Mouse (Mus musculus): ENCODE results near the gene Gpr152. TPM values are rescaled to one million over a fixed set of nuclear protein-coding genes. Genes with fewer than 3 reads are reported as not detected.

The Gpr152 gene
- total RNA-seq, 2 experiments from 2014 or later, result not detected

DNA sequence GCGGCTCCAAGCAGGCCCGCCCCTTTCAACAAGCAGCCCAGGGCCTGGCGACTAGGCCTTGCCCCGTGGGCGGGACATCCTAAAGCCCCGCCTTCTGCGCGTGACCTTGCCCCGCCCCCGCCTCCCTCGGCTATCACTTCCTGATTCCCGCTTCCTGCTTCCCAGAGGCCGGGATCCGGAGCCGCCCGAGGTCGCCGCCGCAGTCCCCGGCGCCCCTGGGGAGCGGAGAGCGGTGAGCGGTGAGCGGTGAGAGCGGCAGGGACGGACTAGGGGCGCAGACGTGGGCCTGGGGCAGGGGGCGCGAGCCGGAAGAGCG is 8.9 kb downstream of the Gpr152 start, which contains the start of gene Coro1b:
Gene Coro1b (plus strand): TSS at position 129 of the 316 bp plus-strand sequence.
- intact Hi-C loops (cut with DNase I), result loop anchor here (5.0 kb wide), 1 partner anchor 131 kb away; no protein-coding TSS in a partner anchor
- peak; percentile 98 for DNase-seq

DNA sequence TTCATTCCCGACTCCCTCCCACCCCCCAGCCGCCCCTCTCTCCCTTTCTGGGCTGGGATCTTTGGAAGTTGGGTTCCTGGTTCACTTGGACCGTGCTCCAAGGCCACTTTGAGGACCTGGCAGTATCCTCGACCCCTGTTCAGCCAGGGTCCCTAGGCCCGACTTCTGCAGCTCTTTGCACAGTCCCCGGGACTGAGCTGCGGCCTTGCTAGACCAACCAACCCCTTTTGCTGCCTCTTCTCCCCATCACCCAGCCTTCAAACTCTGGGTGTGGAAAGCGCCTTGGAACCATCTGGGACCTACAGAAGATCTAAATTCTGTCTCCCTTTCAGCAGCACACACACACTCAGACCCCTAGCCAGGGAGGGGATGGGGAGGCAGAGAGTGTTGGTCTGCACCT is 9.2 kb downstream of the Gpr152 start:
- DNase-seq, result no peak
- intact Hi-C loops (cut with DNase I), result loop anchor here (5.0 kb wide), 1 partner anchor 132 kb away; no protein-coding TSS in a partner anchor

DNA sequence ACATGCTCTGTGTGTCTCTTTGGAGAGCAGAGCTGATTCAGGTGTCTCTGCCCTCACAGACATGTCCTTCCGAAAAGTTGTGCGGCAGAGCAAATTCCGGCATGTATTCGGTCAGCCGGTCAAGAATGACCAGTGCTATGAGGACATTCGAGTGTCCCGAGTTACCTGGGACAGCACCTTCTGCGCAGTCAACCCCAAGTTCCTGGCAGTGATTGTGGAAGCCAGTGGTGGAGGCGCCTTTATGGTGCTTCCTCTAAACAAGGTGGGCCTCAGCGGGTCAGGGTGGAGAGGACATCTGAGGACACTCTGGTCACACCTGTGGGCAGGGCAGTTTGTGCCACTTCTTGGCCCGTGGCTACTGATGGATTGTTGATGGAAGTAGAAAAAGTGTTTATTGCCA is 9.7 kb downstream of the Gpr152 start:
- intact Hi-C loops (cut with DNase I), result loop anchor here (5.0 kb wide), 1 partner anchor 132 kb away; no protein-coding TSS in a partner anchor
- DNase-seq, result peak in 1 of 2 experiments; percentile 29

DNA sequence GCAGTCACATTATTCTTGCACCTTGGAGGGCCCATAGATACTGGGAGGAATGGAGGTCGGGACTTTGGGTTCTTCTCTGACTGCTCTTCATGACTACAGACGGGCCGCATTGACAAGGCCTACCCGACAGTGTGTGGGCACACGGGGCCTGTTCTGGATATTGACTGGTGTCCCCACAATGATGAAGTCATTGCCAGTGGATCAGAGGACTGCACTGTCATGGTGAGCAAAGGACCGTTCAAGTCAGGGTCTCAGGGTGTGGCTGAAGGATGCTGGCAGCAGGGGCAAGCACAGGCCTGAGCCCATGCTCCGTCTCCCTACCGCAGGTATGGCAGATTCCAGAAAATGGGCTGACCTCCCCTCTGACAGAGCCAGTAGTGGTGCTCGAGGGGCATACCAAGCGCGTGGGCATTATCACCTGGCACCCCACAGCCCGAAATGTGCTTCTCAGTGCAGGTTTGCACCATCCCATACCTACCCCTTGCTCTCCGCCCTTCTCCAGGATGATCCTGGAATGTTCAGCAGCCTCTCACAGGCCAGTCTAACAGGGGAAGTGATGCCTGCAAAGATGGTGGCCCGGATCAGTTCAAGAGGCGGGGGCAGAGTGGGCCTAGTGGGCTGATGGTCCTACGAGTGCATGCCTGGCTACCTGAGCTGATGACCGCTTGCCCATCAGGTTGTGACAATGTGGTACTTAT is 10.3 kb downstream of the Gpr152 start:
- intact Hi-C loops (cut with DNase I), result loop anchor here (5.0 kb wide), 1 partner anchor 133 kb away; no protein-coding TSS in a partner anchor
- no peak for DNase-seq

DNA sequence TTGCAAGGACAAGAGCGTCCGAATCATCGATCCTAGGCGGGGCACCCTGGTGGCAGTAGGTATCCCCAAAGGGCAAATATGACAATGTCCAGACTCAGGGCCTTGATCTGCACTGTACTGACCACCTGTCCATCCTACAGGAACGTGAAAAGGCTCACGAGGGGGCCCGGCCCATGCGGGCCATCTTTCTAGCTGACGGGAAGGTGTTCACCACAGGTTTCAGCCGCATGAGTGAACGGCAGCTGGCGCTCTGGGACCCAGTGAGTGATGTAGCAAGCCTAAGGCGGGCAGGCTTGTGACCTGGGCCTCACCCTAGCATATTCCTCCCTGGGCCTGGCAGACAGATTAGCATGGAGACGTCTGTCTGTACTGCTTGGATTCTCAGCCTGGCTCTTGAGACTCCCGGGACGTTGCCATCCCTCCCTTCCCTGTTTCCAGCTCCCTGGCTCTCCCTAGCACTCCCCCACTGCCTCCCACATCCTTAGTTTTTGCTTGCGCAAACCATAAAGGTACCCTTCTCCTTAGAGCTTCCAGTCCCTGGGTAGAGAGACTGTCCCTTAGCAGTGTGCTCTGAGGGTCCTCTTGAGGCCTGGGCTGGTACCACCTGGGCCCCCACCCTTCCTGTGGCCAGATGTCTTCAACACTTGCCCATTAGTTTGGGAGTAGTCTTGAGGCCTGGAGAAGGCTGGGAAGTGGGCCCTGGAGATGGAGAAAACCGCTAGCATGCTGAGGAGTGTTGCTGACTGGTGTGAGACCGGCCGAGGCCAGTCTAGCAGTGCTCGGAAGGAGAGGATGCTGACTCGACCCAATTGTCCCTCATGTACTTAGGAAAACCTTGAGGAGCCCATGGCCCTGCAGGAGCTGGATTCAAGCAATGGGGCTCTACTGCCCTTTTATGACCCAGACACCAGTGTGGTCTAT is 11.2 kb downstream of the Gpr152 start:
- intact Hi-C loops (cut with DNase I), result no loop called here
- no peak for DNase-seq

DNA sequence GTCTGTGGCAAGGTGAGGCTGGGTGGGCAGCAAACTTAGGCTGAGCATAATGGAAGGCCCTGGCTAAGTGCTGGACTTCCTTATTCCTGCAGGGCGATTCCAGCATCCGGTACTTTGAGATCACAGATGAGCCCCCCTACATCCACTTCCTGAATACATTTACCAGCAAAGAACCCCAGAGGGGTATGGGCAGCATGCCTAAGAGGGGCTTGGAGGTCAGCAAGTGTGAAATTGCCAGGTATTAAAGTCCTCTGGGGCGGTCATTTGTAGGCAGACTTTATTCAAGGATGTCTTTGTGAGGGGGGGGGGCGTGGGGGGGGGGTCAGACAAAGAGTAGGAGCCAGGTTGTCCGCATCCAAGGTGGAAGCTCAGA is 11.9 kb downstream of the Gpr152 start:
- no peak for DNase-seq
- intact Hi-C loops (cut with DNase I), result no loop called here

DNA sequence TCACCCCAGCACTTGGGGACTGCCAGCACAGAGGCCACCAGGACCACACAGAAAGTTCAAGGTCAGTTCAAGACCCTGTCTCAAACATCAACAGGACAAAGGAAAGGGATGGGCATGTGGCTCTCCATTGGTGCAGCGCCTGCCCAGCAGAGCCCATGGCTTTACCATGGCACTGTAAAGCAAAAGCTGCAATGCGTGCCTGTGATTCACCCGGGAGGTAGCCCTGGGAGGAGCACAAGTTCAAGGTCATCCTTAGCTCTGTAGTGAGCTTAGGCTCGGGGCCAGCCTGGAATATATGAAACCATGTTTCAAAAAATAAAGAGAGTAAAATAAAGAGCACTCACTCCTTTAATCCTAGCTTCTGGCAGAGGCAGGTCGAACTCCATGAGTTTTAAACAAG is 12.3 kb downstream of the Gpr152 start:
- no peak for DNase-seq
- intact Hi-C loops (cut with DNase I), result no loop called here

DNA sequence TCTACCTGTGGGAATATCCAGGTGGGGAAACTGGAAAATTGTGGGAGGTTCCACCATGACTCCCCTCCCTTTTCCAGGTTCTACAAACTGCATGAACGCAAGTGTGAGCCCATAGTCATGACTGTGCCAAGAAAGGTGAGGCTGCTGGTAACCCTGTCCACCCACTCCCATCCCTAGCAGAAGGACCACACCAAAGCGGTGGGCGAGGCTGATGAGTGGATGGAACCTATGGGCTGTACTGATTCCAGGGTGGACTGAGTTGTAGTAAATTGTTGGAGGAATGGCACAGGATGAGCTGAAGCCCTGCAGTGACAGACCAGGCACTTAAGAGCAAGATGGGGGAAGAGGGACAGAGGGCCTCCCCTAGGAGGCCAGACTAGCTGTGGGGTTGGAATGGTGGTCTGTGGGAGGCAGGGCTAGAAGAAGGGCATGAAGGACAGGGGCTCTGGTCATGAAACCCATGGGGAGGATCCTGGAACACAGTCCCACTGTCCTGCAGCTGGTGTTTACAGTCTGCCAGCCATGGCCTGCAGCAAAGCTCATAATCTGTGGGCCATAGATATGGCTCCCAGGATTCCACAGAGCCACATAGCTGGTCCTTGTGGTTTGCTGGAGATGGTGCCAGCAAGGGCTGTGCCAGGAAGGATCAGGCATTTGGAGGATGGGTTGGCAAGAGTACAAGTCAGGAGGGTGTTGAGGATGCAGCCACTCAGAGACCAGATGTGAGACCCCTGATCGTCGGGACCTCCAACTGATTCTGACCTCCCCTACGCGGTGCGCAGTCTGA is 13.1 kb downstream of the Gpr152 start:
- intact Hi-C loops (cut with DNase I), result no loop called here
- DNase-seq, result no peak

DNA sequence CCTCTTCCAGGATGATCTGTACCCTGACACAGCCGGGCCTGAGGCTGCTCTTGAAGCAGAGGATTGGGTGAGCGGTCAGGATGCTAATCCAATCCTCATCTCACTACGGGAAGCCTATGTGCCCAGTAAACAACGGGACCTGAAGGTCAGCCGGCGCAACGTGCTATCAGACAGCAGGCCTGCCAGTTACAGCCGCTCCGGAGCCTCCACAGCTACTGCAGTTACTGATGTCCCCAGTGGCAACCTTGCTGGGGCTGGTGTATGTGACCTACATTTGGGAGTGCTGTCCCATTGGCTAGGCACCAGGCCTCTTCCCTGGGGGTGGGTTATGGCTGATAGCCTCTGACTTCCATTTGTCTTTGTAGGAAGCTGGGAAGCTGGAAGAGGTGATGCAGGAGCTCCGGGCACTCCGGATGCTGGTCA is 13.7 kb downstream of the Gpr152 start, which contains the start of gene Ptprcap:
Gene Ptprcap (plus strand): TSS at position 373 of the 423 bp plus-strand sequence.
- intact Hi-C loops (cut with DNase I), result no loop called here
- DNase-seq, result peak; percentile 63 to 69

DNA sequence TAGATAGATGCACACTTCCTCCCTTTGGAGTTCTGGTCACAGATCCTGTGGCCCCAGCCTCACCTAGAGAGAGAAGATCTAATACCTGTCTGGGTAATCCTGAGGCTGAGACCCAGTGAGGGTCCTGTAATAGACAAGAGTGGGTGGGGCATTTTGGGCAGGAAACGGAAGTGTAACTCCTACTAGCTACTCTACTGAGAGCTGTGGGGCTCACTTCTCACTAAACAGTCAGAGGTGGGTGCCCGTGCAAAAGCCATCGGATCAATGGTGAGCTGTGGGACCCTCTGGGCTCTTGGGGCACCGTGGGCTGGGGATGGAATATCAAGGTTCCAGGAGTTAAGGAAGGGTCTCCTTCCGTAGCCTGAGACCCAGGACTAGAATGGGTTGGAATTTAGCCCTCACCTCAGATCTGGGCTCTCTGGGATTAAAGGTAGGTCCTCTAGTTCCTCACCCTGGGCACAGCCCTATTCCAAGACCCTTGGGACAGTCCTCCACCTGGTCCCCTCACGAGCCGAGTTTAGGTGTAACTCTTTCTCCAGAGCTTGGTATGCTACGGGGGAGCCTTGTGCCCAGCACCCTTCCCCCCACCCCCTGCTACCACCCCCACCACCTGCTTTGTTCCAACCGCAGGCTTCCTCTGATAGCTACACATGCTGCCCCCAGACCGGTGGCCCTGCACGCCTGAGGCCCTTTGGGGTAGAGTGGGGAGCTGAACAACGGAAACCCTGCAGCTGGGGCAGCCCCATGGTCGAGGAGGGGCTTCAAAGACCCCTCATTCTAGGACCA is 15.0 kb downstream of the Gpr152 start:
- DNase-seq, result peak in 1 of 2 experiments; percentile 36
- intact Hi-C loops (cut with DNase I), result no loop called here

DNA sequence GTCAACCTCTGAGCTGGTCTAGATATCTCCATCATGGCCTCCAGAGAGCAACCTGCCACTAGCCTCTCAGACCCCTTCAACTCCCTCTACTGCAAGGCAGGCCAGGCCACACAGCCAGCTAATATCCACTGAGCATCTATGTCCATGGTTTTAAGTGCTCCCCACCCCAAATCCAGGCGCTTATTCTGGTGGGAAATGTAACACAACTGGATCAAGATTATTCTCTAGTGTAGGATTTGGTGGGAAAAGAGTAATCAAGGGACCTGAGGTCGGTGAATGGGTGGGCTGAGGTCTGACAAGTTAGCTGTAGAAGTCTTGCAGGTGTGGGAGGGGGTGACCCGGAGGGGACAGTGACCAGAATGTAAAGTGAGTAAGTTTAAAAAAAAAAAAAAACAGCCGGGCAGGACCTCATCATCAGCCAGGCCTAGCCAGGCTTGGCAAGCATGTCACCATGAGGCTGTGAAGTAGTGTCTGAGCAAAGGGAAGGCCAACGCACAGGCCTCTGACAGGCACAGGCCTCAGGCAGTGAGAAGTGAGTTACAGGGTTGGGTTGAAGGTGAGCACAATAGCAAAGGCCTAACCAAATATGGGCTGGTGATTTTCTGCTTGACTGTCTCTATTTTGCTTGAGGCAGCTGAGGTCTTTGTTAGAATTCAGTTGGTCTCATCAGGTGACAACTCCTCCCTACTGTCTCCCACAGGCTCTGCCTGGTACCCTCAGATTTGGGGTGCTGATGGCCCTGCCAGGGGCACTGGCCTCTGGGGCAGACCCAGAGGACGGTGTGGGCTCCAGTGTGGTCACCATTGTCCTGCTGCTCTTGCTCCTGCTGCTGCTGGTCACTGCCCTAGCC is 15.9 kb downstream of the Gpr152 start:
- no peak for DNase-seq
- intact Hi-C loops (cut with DNase I), result no loop called here

DNA sequence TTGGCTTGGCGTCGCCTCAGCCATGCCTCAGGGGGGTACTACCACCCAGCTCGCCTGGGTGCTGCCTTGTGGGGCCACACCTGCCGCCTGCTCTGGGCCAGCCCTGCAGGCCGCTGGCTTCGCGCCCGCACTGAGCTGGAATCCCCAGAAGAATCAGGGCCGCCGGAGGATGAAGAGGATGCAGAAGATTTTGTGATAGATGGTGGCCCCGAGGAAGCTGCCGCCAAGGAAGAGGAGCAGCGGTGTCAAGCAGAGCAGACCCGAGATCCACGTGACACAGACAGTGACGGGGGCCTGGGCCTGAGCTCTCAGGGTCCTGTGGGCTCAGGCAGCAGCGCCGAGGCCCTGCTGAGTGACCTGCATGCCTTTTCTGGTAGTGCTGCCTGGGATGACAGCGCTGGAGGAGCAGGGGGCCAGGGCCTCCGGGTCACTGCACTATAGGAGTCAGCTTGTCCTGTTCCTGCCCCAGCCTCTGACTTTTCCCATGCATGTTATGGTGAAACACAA is 16.5 kb downstream of the Gpr152 start:
- no peak for DNase-seq
- intact Hi-C loops (cut with DNase I), result no loop called here

DNA sequence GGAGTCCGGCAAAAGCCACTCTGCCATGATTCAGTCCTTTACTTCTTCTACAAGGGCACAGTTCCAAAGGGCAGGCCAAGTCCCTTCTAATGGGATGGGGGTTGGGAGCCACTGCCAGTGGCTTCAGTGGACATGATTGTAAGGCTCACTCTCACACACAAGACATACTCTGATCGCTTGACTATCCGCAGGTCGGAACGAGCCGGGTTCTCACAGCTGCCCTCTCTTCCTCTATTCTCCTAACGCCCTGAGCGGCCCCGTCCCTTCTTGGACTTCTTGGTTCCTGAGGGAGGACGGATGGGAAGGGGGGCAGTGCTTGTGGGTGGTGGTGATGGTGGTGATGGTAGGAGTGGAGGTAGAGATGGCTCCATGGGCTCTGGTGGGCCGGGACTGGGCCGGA is 17.2 kb downstream of the Gpr152 start:
- DNase-seq, result no peak
- intact Hi-C loops (cut with DNase I), result no loop called here

DNA sequence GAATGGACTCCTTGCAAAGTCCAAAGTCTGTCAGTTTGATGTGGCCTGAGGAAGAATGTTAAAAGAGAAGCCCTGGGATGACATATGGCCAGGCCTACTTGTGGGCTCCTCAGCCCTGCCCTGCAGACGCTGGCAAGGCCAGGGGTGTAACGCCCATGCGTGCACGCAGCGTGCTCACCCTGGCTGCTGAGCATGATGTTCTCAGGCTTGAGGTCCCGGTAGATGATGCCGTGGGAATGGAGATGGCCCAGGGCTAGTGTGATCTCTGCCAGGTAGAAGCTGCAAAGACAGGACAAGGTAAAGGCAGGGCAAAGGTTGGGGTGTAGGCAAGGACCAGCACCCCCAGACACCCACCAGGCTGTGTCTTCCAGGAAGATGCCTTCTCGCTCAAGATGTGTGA is 19.5 kb downstream of the Gpr152 start:
- no peak for DNase-seq
- intact Hi-C loops (cut with DNase I), result no loop called here

DNA sequence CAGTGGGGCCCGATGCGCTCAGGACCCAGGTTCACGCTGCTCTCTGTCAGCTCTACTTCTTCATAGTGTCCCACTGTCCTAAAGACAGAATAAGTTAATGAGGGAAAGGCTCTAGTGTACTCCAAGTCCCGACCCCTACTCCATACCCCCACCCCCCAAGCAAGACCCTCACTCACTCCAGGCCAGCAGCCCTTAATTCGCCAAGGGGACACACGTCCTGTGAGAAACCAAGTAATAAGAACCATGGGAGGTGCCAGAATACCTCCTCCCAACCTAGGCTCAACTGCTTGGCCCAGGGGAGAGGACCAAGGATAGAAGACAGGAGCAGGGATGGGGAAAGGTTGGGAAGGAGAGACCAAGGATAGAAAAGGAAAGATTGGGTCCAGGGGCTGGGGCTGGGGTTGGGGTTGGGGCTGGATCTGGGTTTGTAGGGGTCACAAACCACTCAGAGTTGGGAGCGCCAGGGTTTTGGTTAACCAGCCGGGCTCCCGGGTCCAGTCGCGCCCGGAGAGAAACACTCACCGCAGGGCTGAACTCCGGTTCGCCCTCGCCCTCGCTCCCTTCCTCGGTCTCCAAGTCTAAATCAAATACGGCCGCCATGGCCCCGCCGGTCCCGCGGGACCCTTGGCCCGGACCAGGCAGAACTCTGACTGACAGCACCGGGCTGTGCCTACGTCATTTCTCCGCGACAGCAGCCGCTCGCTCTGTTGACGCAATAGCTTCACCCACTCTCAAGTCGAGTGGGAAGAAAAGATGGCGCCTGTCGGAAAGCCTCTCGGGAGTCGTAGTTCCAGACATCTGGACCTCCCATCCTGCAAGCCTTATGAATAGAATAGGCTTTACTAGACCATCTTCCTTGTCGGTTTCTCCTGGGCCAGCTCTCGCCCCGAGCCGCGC is 23.3 kb downstream of the Gpr152 start, which contains the start of gene Rps6kb2:
Gene Rps6kb2 (minus strand): TSS at position 709 of the 897 bp plus-strand sequence.
- DNase-seq, result peak; percentile 98
- intact Hi-C loops (cut with DNase I), result loop anchor here (2.0 kb wide), 1 partner anchor 36 kb away; no protein-coding TSS in a partner anchor

DNA sequence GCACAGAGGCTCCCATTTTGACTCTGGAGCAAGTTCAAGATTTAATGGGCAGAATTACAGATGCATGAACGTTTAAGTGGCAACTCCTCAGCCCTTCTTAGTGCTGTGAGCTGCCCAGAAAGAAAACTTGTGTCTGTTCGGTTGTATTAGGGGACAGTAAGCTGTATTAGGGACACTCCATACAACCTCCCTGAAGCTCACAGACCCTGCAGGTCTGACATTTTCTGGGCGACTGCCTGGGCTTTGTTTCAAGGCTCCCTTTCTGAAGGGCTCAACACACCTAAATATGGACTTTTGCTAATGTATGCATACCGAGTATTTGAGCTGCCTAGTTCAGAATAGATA is 23.9 kb downstream of the Gpr152 start:
- intact Hi-C loops (cut with DNase I), result loop anchor here (2.0 kb wide), 1 partner anchor 37 kb away; no protein-coding TSS in a partner anchor
- DNase-seq, result no peak

DNA sequence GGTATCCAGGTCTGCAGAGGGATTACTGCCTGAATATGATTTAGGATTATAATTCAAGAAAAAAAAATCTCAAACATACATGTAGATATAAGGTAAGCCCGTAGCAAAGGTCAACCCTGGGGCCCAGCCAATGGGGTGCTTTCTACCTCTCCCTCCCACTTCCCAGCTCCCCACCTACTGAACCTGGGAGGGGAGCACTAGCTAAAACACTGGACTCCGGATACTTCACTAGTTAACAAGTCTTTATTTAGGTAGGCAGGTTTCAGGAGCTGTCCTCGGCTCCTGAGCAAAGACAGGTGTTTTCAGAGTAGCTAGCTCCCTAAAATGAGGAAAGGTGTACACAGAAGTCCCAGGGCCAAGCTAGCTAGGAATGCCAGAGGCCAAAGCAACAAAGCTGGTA is 24.5 kb downstream of the Gpr152 start:
- DNase-seq, result no peak
- intact Hi-C loops (cut with DNase I), result no loop called here

DNA sequence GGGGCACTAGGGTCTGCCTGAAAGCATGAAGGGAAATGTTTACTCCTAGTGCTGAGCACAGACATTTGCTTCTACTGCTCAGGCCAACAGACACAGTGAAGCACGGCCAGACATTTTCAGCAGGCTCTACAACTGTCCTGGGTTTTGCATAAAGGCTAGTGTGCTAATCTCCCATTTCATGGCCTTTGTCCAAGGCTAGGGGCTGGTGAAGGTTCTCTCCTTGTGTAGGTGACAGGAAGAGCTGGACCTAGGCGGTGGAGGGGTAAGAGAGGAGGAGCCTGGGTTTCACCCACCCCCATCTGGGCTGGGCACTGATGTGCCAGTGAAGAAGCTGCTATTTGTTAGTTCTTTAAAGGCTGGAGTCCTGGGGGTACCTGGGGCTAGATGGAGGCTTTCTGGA is 25.1 kb downstream of the Gpr152 start:
- intact Hi-C loops (cut with DNase I), result no loop called here
- no peak for DNase-seq
